Mouse (Mus musculus) liver, embryonic 14.5 days (tissue): ENCODE results near the gene Fzr1. TPM values are rescaled to one million over a fixed set of nuclear protein-coding genes. Genes with fewer than 3 reads are reported as not detected.

ENCODE experiments used
- ATAC-seq: fragments of 200-750 bp; cut with Nextera tagmentation; 2 replicates; pipeline ENCODE4 v1.8.0; 2017; ENCODE audit warnings: moderate number of reproducible peaks, mild to moderate bottlenecking, moderate library complexity; ENCODE audit not compliant: insufficient read depth
- DNase-seq, 3 experiments: peaks; one replicate each; pipeline ENCODE4 v3.0.0-alpha.2; 2012 to 2013; ENCODE audit warnings: low read depth in 3 of 3, low spot score in 3 of 3
- H3K27ac ChIP-seq: fragments of 300-500 bp; sonication (generic); 2 replicates; pipeline ENCODE4 v1.5.1; 2014; ENCODE audit warnings: moderate library complexity, mild to moderate bottlenecking, control low read depth, inconsistent platforms
- H3K27me3 ChIP-seq: fragments of 300-500 bp; sonication (generic); 2 replicates; pipeline ENCODE4 v1.6.1; 2014; ENCODE audit warnings: mild to moderate bottlenecking, low read length, moderate library complexity; ENCODE audit not compliant: control insufficient read depth, insufficient read depth
- H3K36me3 ChIP-seq: fragments of 300-500 bp; sonication (generic); replicated peaks from 2 replicates; pipeline ENCODE4 v1.6.1; 2014; ENCODE audit warnings: low read depth; ENCODE audit not compliant: control insufficient read depth, insufficient read depth
- H3K4me1 ChIP-seq, 2 experiments: fragments of 200-500 bp in 1 of 2; fragments of 300-500 bp in 1 of 2; sonication (generic) in 1 of 2; replicated peaks; 2 replicates each; pipeline ENCODE4 v1.6.1; 2012 to 2014; ENCODE audit warnings: antibody characterized with exemption in 1 of 2, inconsistent platforms in 1 of 2, low read length in 1 of 2; ENCODE audit not compliant: control insufficient read depth in 2 of 2, insufficient read depth in 2 of 2
- H3K4me2 ChIP-seq: fragments of 300-500 bp; sonication (generic); 2 replicates; pipeline ENCODE4 v1.6.1; 2014; ENCODE audit warnings: low read depth, mild to moderate bottlenecking, control low read depth, moderate library complexity
- H3K4me3 ChIP-seq, 2 experiments: fragments of 200-500 bp in 1 of 2; fragments of 300-500 bp in 1 of 2; sonication (generic) in 1 of 2; 2 replicates each; pipeline ENCODE4 v1.5.1; 2012 to 2014; ENCODE audit warnings: low read depth in 2 of 2, low read length in 2 of 2, mild to moderate bottlenecking in 2 of 2, control low read depth in 1 of 2, inconsistent platforms in 1 of 2, moderate library complexity in 1 of 2; ENCODE audit not compliant: insufficient read depth in 1 of 2
- H3K9ac ChIP-seq: fragments of 300-500 bp; sonication (generic); replicated peaks from 2 replicates; pipeline ENCODE4 v1.6.1; 2014; ENCODE audit warnings: mild to moderate bottlenecking, control low read depth, moderate library complexity
- H3K9me3 ChIP-seq: fragments of 300-500 bp; sonication (generic); 2 replicates; pipeline ENCODE4 v1.6.1; 2016; ENCODE audit warnings: low read length, mixed read lengths; ENCODE audit not compliant: control insufficient read depth
- CTCF ChIP-seq: IDR thresholded peaks from 2 replicates; pipeline ENCODE4 v1.5.1; 2016; ENCODE audit warnings: antibody characterized with exemption, low read depth, control low read depth
- EP300 ChIP-seq: IDR thresholded peaks from 2 replicates; pipeline ENCODE4 v1.6.1; 2016; ENCODE audit warnings: antibody characterized with exemption, low read depth
- WGBS: fragments of 180-500 bp; shearing (Covaris S2); extraction: QIAGEN DNeasy Blood & Tissue Kit; methylation state at CpG from one replicate; pipeline ENCODE4 v1.1.7; 2014; ENCODE audit not compliant: insufficient replicate concordance; 5-methylcytosine and 5-hydroxymethylcytosine counted together
- microRNA-seq: library from miRNA; unstranded; fragments of <30 nt; microRNA quantifications from one replicate; pipeline ENCODE4, GENCODE M21; 2016
- polyA plus RNA-seq, 2 experiments: library from polyadenylated mRNA; depleted of rRNA in 1 of 2; stranded (reverse) in 1 of 2; unstranded in 1 of 2; fragments of >200 nt; fragmentation: Nextera tagmentation in 1 of 2; extraction: Ambion mirVana in 1 of 2; gene quantifications; 2 replicates each; pipeline versions ENCODE4 v1.2.1 to v1.2.3; 2012 to 2014

Gene Fzr1
- polyA plus RNA-seq, 2 experiments: 73.1 to 80.5 TPM

GRCm38 (mm10) chr10:81317273-81317672 lies 61.0 kb downstream of the Fzr1 start:
- DNase-seq: peak in 1 of 3 experiments; percentile 54
- no peak for TF ChIP-seq CTCF
- no peak for TF ChIP-seq EP300
- Histone ChIP-seq H3K9ac (0 out of 2 replicates have a peak overlapping the region, but pooled peaks have one; percentile 23), H3K27ac (no peak overlapping the region), H3K4me1 (peaks cover 11 to 12% of the 10 kb centered on the region in 2 experiments), H3K36me3 (peaks cover 5% of the 10 kb centered on the region; the same call in 1 of the 2 replicates), H3K9me3 (no peaks in the 10 kb centered on the region), H3K4me2 (peak overlapping the region; percentile 61), H3K27me3 (no peaks in the 10 kb centered on the region), H3K4me3 (peak overlapping the region in 1 of 2 experiments; percentile 20; a peak in 1 of 4 replicates)
- WGBS: 20% methylated on average over 20 of the region's 20 CpGs
- no peak for ATAC-seq

- Histone ChIP-seq H3K4me2 (peak overlapping the region; percentile 61), H3K27me3 (no peaks in the 10 kb centered on the region), H3K4me1 (peaks cover 10 to 11% of the 10 kb centered on the region in 2 experiments), H3K9me3 (no peaks in the 10 kb centered on the region), H3K4me3 (no peak overlapping the region), H3K9ac (no peak overlapping the region), H3K36me3 (peaks cover 9% of the 10 kb centered on the region), H3K27ac (no peak overlapping the region)
- 63% methylated on average over 16 of the region's 16 CpGs for WGBS
- TF ChIP-seq EP300 (no peak), CTCF (peak; percentile 65)
- ATAC-seq (no peak), DNase-seq (no peak)
Observed at GRCm38 (mm10) chr10:81316338-81317060, 61.8 kb downstream of the Fzr1 start.

Small RNAs within 50 kb of the gene (microRNA-seq; reads per million reads assigned to microRNA genes)
- gene Mir1191b: not detected
- not detected for gene Mir6913

Other genes starting within 250 kb of the Fzr1 start
Only the 30 nearest of the 34 such genes appear.
- gene Pias4, start 210.6 kb downstream of the Fzr1 start, polyA plus RNA-seq (2012; rRNA removed): 11.2 and 13.2 TPM in 2 replicates
- gene Pias4, start 210.6 kb downstream of the Fzr1 start, polyA plus RNA-seq (2014; fragmentation: Nextera tagmentation; extraction: Ambion mirVana): 14.9 and 19.0 TPM in 2 replicates
- gene Eef2, start 201.9 kb downstream of the Fzr1 start, polyA plus RNA-seq (2012; rRNA removed): 476 and 570 TPM in 2 replicates
- 233 and 270 TPM in 2 replicates for gene Eef2, start 201.9 kb downstream of the Fzr1 start, polyA plus RNA-seq (2014; fragmentation: Nextera tagmentation; extraction: Ambion mirVana)
- gene Dapk3, start 195.5 kb downstream of the Fzr1 start, polyA plus RNA-seq (2012; rRNA removed): 16.6 and 17.6 TPM in 2 replicates
- gene Dapk3, start 195.5 kb downstream of the Fzr1 start, polyA plus RNA-seq (2014; fragmentation: Nextera tagmentation; extraction: Ambion mirVana): 13.0 and 16.5 TPM in 2 replicates
- not detected in 2 replicates for gene 4930442H23Rik, start 194.7 kb downstream of the Fzr1 start, polyA plus RNA-seq (2012; rRNA removed)
- not detected in 2 replicates for gene 4930442H23Rik, start 194.7 kb downstream of the Fzr1 start, polyA plus RNA-seq (2014; fragmentation: Nextera tagmentation; extraction: Ambion mirVana)
- not detected in 2 replicates for gene Nmrk2, start 176.5 kb downstream of the Fzr1 start, polyA plus RNA-seq (2012; rRNA removed)
- gene Nmrk2, start 176.5 kb downstream of the Fzr1 start, polyA plus RNA-seq (2014; fragmentation: Nextera tagmentation; extraction: Ambion mirVana): not detected in 2 replicates
- gene Atcay, start 147.7 kb downstream of the Fzr1 start, polyA plus RNA-seq (2012; rRNA removed): 0.01 and 0.14 TPM in 2 replicates
- gene Atcay, start 147.7 kb downstream of the Fzr1 start, polyA plus RNA-seq (2014; fragmentation: Nextera tagmentation; extraction: Ambion mirVana): not detected in 2 replicates
- 0.39 and 0.46 TPM in 2 replicates for gene Zfr2, start 145.4 kb downstream of the Fzr1 start, polyA plus RNA-seq (2012; rRNA removed)
- gene Zfr2, start 145.4 kb downstream of the Fzr1 start, polyA plus RNA-seq (2014; fragmentation: Nextera tagmentation; extraction: Ambion mirVana): 0.21 and 0.38 TPM in 2 replicates
- gene Matk, start 125.6 kb downstream of the Fzr1 start, polyA plus RNA-seq (2012; rRNA removed): 0.74 and 1.1 TPM in 2 replicates
- 1.3 and 1.6 TPM in 2 replicates for gene Matk, start 125.6 kb downstream of the Fzr1 start, polyA plus RNA-seq (2014; fragmentation: Nextera tagmentation; extraction: Ambion mirVana)
- gene Mrpl54, start 111.6 kb downstream of the Fzr1 start, polyA plus RNA-seq (2012; rRNA removed): 42.8 and 49.9 TPM in 2 replicates
- gene Mrpl54, start 111.6 kb downstream of the Fzr1 start, polyA plus RNA-seq (2014; fragmentation: Nextera tagmentation; extraction: Ambion mirVana): 113 and 120 TPM in 2 replicates
- 14.3 and 14.6 TPM in 2 replicates for gene Apba3, start 111.6 kb downstream of the Fzr1 start, polyA plus RNA-seq (2012; rRNA removed)
- 15.7 and 16.1 TPM in 2 replicates for gene Apba3, start 111.6 kb downstream of the Fzr1 start, polyA plus RNA-seq (2014; fragmentation: Nextera tagmentation; extraction: Ambion mirVana)
- gene Tjp3, start 86.9 kb downstream of the Fzr1 start, polyA plus RNA-seq (2012; rRNA removed): 0.38 and 0.40 TPM in 2 replicates
- 0.20 and 0.37 TPM in 2 replicates for gene Tjp3, start 86.9 kb downstream of the Fzr1 start, polyA plus RNA-seq (2014; fragmentation: Nextera tagmentation; extraction: Ambion mirVana)
- gene Pip5k1c, start 85.6 kb downstream of the Fzr1 start, polyA plus RNA-seq (2012; rRNA removed): 12.8 and 13.1 TPM in 2 replicates
- 10.5 and 12.5 TPM in 2 replicates for gene Pip5k1c, start 85.6 kb downstream of the Fzr1 start, polyA plus RNA-seq (2014; fragmentation: Nextera tagmentation; extraction: Ambion mirVana)
- 20.8 and 24.3 TPM in 2 replicates for gene Cactin, start 57.4 kb downstream of the Fzr1 start, polyA plus RNA-seq (2012; rRNA removed)
- gene Cactin, start 57.4 kb downstream of the Fzr1 start, polyA plus RNA-seq (2014; fragmentation: Nextera tagmentation; extraction: Ambion mirVana): 12.1 and 16.6 TPM in 2 replicates
- gene Tbxa2r, start 49.8 kb downstream of the Fzr1 start, polyA plus RNA-seq (2012; rRNA removed): 2.4 and 3.1 TPM in 2 replicates
- 1.9 and 3.3 TPM in 2 replicates for gene Tbxa2r, start 49.8 kb downstream of the Fzr1 start, polyA plus RNA-seq (2014; fragmentation: Nextera tagmentation; extraction: Ambion mirVana)
- 0.01 TPM in 2 replicates for gene Gipc3, start 35.2 kb downstream of the Fzr1 start, polyA plus RNA-seq (2012; rRNA removed)
- gene Gipc3, start 35.2 kb downstream of the Fzr1 start, polyA plus RNA-seq (2014; fragmentation: Nextera tagmentation; extraction: Ambion mirVana): not detected in 2 replicates
- gene Hmg20b, start 28.0 kb downstream of the Fzr1 start, polyA plus RNA-seq (2012; rRNA removed): 20.6 and 24.9 TPM in 2 replicates
- 20.3 and 23.7 TPM in 2 replicates for gene Hmg20b, start 28.0 kb downstream of the Fzr1 start, polyA plus RNA-seq (2014; fragmentation: Nextera tagmentation; extraction: Ambion mirVana)
- 8.4 and 9.3 TPM in 2 replicates for gene Mfsd12, start 21.0 kb downstream of the Fzr1 start, polyA plus RNA-seq (2012; rRNA removed)
- 6.1 and 8.3 TPM in 2 replicates for gene Mfsd12, start 21.0 kb downstream of the Fzr1 start, polyA plus RNA-seq (2014; fragmentation: Nextera tagmentation; extraction: Ambion mirVana)
- gene 4930404N11Rik, start 12.7 kb downstream of the Fzr1 start, polyA plus RNA-seq (2012; rRNA removed): 0.55 and 0.78 TPM in 2 replicates
- gene 4930404N11Rik, start 12.7 kb downstream of the Fzr1 start, polyA plus RNA-seq (2014; fragmentation: Nextera tagmentation; extraction: Ambion mirVana): 0.44 and 0.60 TPM in 2 replicates
- 29.8 and 32.2 TPM in 2 replicates for gene Dohh, start 5.9 kb upstream of the Fzr1 start, polyA plus RNA-seq (2012; rRNA removed)
- 35.0 and 39.7 TPM in 2 replicates for gene Dohh, start 5.9 kb upstream of the Fzr1 start, polyA plus RNA-seq (2014; fragmentation: Nextera tagmentation; extraction: Ambion mirVana)
- gene Gm48551, start 6.0 kb upstream of the Fzr1 start, polyA plus RNA-seq (2012; rRNA removed): 1.0 and 1.7 TPM in 2 replicates
- gene Gm48551, start 6.0 kb upstream of the Fzr1 start, polyA plus RNA-seq (2014; fragmentation: Nextera tagmentation; extraction: Ambion mirVana): 0.37 and 0.47 TPM in 2 replicates
- gene Gm48552, start 10.5 kb upstream of the Fzr1 start, polyA plus RNA-seq (2012; rRNA removed): 0.78 and 0.90 TPM in 2 replicates
- 0.21 and 0.36 TPM in 2 replicates for gene Gm48552, start 10.5 kb upstream of the Fzr1 start, polyA plus RNA-seq (2014; fragmentation: Nextera tagmentation; extraction: Ambion mirVana)
- gene Smim24, start 14.5 kb upstream of the Fzr1 start, polyA plus RNA-seq (2012; rRNA removed): 1.6 and 1.9 TPM in 2 replicates
- 1.7 and 1.8 TPM in 2 replicates for gene Smim24, start 14.5 kb upstream of the Fzr1 start, polyA plus RNA-seq (2014; fragmentation: Nextera tagmentation; extraction: Ambion mirVana)
- gene Nfic, start 77.1 kb upstream of the Fzr1 start, polyA plus RNA-seq (2012; rRNA removed): 1.2 and 1.3 TPM in 2 replicates
- 4.6 and 7.3 TPM in 2 replicates for gene Nfic, start 77.1 kb upstream of the Fzr1 start, polyA plus RNA-seq (2014; fragmentation: Nextera tagmentation; extraction: Ambion mirVana)
- 0.02 and 0.32 TPM in 2 replicates for gene Celf5, start 104.2 kb upstream of the Fzr1 start, polyA plus RNA-seq (2012; rRNA removed)
- gene Celf5, start 104.2 kb upstream of the Fzr1 start, polyA plus RNA-seq (2014; fragmentation: Nextera tagmentation; extraction: Ambion mirVana): not detected in 2 replicates
- gene Ncln, start 117.9 kb upstream of the Fzr1 start, polyA plus RNA-seq (2012; rRNA removed): 55.7 and 71.3 TPM in 2 replicates
- gene Ncln, start 117.9 kb upstream of the Fzr1 start, polyA plus RNA-seq (2014; fragmentation: Nextera tagmentation; extraction: Ambion mirVana): 23.7 and 29.4 TPM in 2 replicates
- gene S1pr4, start 121.6 kb upstream of the Fzr1 start, polyA plus RNA-seq (2012; rRNA removed): 1.5 and 1.8 TPM in 2 replicates
- gene S1pr4, start 121.6 kb upstream of the Fzr1 start, polyA plus RNA-seq (2014; fragmentation: Nextera tagmentation; extraction: Ambion mirVana): 1.4 and 1.5 TPM in 2 replicates
- 4.2 and 4.6 TPM in 2 replicates for gene Gna15, start 145.7 kb upstream of the Fzr1 start, polyA plus RNA-seq (2012; rRNA removed)
- 3.2 and 4.7 TPM in 2 replicates for gene Gna15, start 145.7 kb upstream of the Fzr1 start, polyA plus RNA-seq (2014; fragmentation: Nextera tagmentation; extraction: Ambion mirVana)
- gene Gna11, start 166.7 kb upstream of the Fzr1 start, polyA plus RNA-seq (2012; rRNA removed): 14.8 and 17.0 TPM in 2 replicates
- gene Gna11, start 166.7 kb upstream of the Fzr1 start, polyA plus RNA-seq (2014; fragmentation: Nextera tagmentation; extraction: Ambion mirVana): 17.3 and 17.4 TPM in 2 replicates
- 113 and 134 TPM in 2 replicates for gene Aes, start 181.0 kb upstream of the Fzr1 start, polyA plus RNA-seq (2012; rRNA removed)
- gene Aes, start 181.0 kb upstream of the Fzr1 start, polyA plus RNA-seq (2014; fragmentation: Nextera tagmentation; extraction: Ambion mirVana): 139 and 156 TPM in 2 replicates
- 5.2 and 6.5 TPM in 2 replicates for gene Tle2, start 196.0 kb upstream of the Fzr1 start, polyA plus RNA-seq (2012; rRNA removed)
- 0.82 and 0.90 TPM in 2 replicates for gene Tle2, start 196.0 kb upstream of the Fzr1 start, polyA plus RNA-seq (2014; fragmentation: Nextera tagmentation; extraction: Ambion mirVana)